Mouse (Mus musculus) intestine, embryonic 16.5 days (tissue): ENCODE data around the gene Eng. TPM values are rescaled to one million over a fixed set of nuclear protein-coding genes. Genes with fewer than 3 reads are reported as not detected.

Source experiments
- ATAC-seq: fragments of 200-750 bp; cut with Nextera tagmentation; 2 replicates; pipeline ENCODE4 v1.8.0; 2017; ENCODE audit warnings: moderate TSS enrichment, moderate library complexity
- H3K27ac ChIP-seq: fragments of 300-500 bp; sonication (generic); 2 replicates; pipeline ENCODE4 v1.5.1; 2014; ENCODE audit warnings: mild to moderate bottlenecking, low read length
- H3K27me3 ChIP-seq: fragments of 300-500 bp; sonication (generic); replicated peaks from 2 replicates; pipeline ENCODE4 v1.6.1; 2014; ENCODE audit warnings: low read length, control low read depth, mixed read lengths; ENCODE audit not compliant: control insufficient read depth, insufficient read depth
- H3K36me3 ChIP-seq: fragments of 300-500 bp; sonication (generic); 2 replicates; pipeline ENCODE4 v1.6.1; 2014; ENCODE audit warnings: low read length, control low read depth; ENCODE audit not compliant: control insufficient read depth, insufficient read depth
- H3K4me1 ChIP-seq: fragments of 300-500 bp; sonication (generic); 2 replicates; pipeline ENCODE4 v1.6.1; 2014; ENCODE audit warnings: low read length, control low read depth, mixed read lengths; ENCODE audit not compliant: control insufficient read depth, insufficient read depth
- H3K4me2 ChIP-seq: fragments of 300-500 bp; sonication (generic); 2 replicates; pipeline ENCODE4 v1.6.1; 2014; ENCODE audit warnings: low read depth, low read length, control low read depth
- H3K4me3 ChIP-seq: fragments of 300-500 bp; sonication (generic); 2 replicates; pipeline ENCODE4 v1.5.1; 2014; ENCODE audit warnings: mild to moderate bottlenecking, low read length
- H3K9ac ChIP-seq: fragments of 300-500 bp; sonication (generic); 2 replicates; pipeline ENCODE4 v1.6.1; 2014; ENCODE audit warnings: low read depth, low read length
- H3K9me3 ChIP-seq: fragments of 300-500 bp; sonication (generic); 2 replicates; pipeline ENCODE4 v1.6.1; 2016; ENCODE audit warnings: low read length, control low read depth; ENCODE audit not compliant: control insufficient read depth
- WGBS: fragments of 180-500 bp; shearing (Covaris S2); extraction: QIAGEN DNeasy Blood & Tissue Kit; methylation state at CpG from one replicate; pipeline ENCODE4 v1.1.7; 2014; 5-methylcytosine and 5-hydroxymethylcytosine counted together
- polyA plus RNA-seq: library from polyadenylated mRNA; unstranded; fragments of >200 nt; fragmentation: Nextera tagmentation; extraction: Ambion mirVana; gene quantifications from 2 replicates; pipeline ENCODE4 v1.2.1, GENCODE M21; 2015

The Eng gene
- polyA plus RNA-seq, 1 experiment from 2014 or later = 66.8 TPM

GRCm38 (mm10) chr2:32714117-32714986 lies 68.0 kb downstream of the Eng start:
- Histone ChIP-seq H3K9me3 (no peaks in the 10 kb centered on the region), H3K4me2 (no peak overlapping the region), H3K4me1 (peaks cover 25% of the 10 kb centered on the region), H3K27me3 (no peaks in the 10 kb centered on the region), H3K9ac (peak overlapping the region; percentile 85), H3K36me3 (peaks cover 6% of the 10 kb centered on the region), H3K27ac (peak overlapping the region; percentile 81), H3K4me3 (no peak overlapping the region)
- 45% methylated on average over 11 of the region's 11 CpGs for WGBS
- ATAC-seq = no peak

GRCm38 (mm10) chr2:32714987-32715425 lies 68.6 kb downstream of the Eng start:
- no peak overlapping the region for H3K4me3 ChIP-seq
- 0 out of 2 replicates have a peak, but pooled peaks have one; percentile 13 for ATAC-seq
- peak overlapping the region; percentile 29; the same call in 1 of the 2 replicates for H3K9ac ChIP-seq

GRCm38 (mm10) chr2:32718761-32719160 lies 72.4 kb downstream of the Eng start:
- H3K27ac ChIP-seq = no peak overlapping the region; the same call in 1 of the 2 replicates
- ATAC-seq = no peak
- H3K4me2 ChIP-seq = no peak overlapping the region
- no peaks in the 10 kb centered on the region for H3K36me3 ChIP-seq
- no peak overlapping the region for H3K4me3 ChIP-seq
- peaks cover 28% of the 10 kb centered on the region for H3K4me1 ChIP-seq
- WGBS = 62% methylated on average over 9 of the region's 9 CpGs
- no peak overlapping the region for H3K9ac ChIP-seq
- H3K27me3 ChIP-seq = no peaks in the 10 kb centered on the region
- no peaks in the 10 kb centered on the region for H3K9me3 ChIP-seq

More at GRCm38 (mm10) chr2:32714987-32715425, 68.6 kb downstream of the Eng start:
- Histone ChIP-seq H3K4me2 (no peak overlapping the region), H3K36me3 (no peaks in the 10 kb centered on the region), H3K4me1 (peaks cover 25% of the 10 kb centered on the region), H3K27me3 (no peaks in the 10 kb centered on the region), H3K9me3 (no peaks in the 10 kb centered on the region), H3K27ac (peak overlapping the region; percentile 81)
- 37% methylated on average over 4 of the region's 4 CpGs for WGBS

- H3K4me1 ChIP-seq = peaks cover 17% of the 10 kb centered on the region
- H3K27ac ChIP-seq = no peak overlapping the region
- ATAC-seq = no peak
These were observed 73.7 kb downstream of the Eng start for GRCm38 (mm10) chr2:32720053-32720452.

GRCm38 (mm10) chr2:32720681-32721229 lies 74.4 kb downstream of the Eng start, which contains the start of gene Sh2d3c:
Gene Sh2d3c (plus strand): TSS chr2:32721055.
- ATAC-seq = peak; percentile 22; the same call in 1 of the 2 replicates
- no peaks in the 10 kb centered on the region for H3K9me3 ChIP-seq
- H3K4me2 ChIP-seq = peak within 1 kb of the TSS; percentile 36
- WGBS = 33% methylated on average over 8 of the region's 8 CpGs
- peak within 1 kb of the TSS; percentile 15 for H3K4me3 ChIP-seq
- H3K36me3 ChIP-seq = no peaks in the 10 kb centered on the region
- peak within 1 kb of the TSS; percentile 24; the same call in 1 of the 2 replicates for H3K27ac ChIP-seq
- H3K4me1 ChIP-seq = peaks cover 18% of the 10 kb centered on the region
- no peaks in the 10 kb centered on the region for H3K27me3 ChIP-seq
- peak within 1 kb of the TSS; percentile 56; the same call in 1 of the 2 replicates for H3K9ac ChIP-seq

More at GRCm38 (mm10) chr2:32720053-32720452, 73.7 kb downstream of the Eng start:
- Histone ChIP-seq H3K27me3 (no peaks in the 10 kb centered on the region), H3K9me3 (no peaks in the 10 kb centered on the region), H3K4me3 (no peak overlapping the region), H3K36me3 (no peaks in the 10 kb centered on the region), H3K9ac (no peak overlapping the region), H3K4me2 (no peak overlapping the region)
- 94% methylated on average over 3 of the region's 3 CpGs for WGBS

- H3K27ac ChIP-seq = no peak overlapping the region
- H3K9ac ChIP-seq = peak overlapping the region; percentile 56; the same call in 1 of the 2 replicates
These were observed 75.7 kb downstream of the Eng start for GRCm38 (mm10) chr2:32722046-32722445.

GRCm38 (mm10) chr2:32722581-32722980 lies 76.2 kb downstream of the Eng start:
- no peaks in the 10 kb centered on the region for H3K27me3 ChIP-seq
- no peaks in the 10 kb centered on the region for H3K9me3 ChIP-seq
- 65% methylated on average over 3 of the region's 3 CpGs for WGBS
- no peaks in the 10 kb centered on the region for H3K36me3 ChIP-seq
- H3K4me1 ChIP-seq = peaks cover 18% of the 10 kb centered on the region
- ATAC-seq = no peak
- H3K4me3 ChIP-seq = no peak overlapping the region
- H3K9ac ChIP-seq = no peak overlapping the region
- no peak overlapping the region for H3K27ac ChIP-seq
- peak overlapping the region; percentile 36; the same call in 1 of the 2 replicates for H3K4me2 ChIP-seq

More at GRCm38 (mm10) chr2:32722046-32722445, 75.7 kb downstream of the Eng start:
- no peaks in the 10 kb centered on the region for H3K9me3 ChIP-seq
- peak overlapping the region; percentile 15; the same call in 1 of the 2 replicates for H3K4me3 ChIP-seq
- H3K27me3 ChIP-seq = no peaks in the 10 kb centered on the region
- H3K4me1 ChIP-seq = peaks cover 18% of the 10 kb centered on the region
- H3K4me2 ChIP-seq = peak overlapping the region; percentile 36
- no peaks in the 10 kb centered on the region for H3K36me3 ChIP-seq
- ATAC-seq = peak; percentile 34; the same call in 1 of the 2 replicates
- WGBS = 45% methylated on average over 6 of the region's 6 CpGs

- Histone ChIP-seq H3K4me2 (no peak overlapping the region), H3K9me3 (no peaks in the 10 kb centered on the region), H3K27ac (no peak overlapping the region), H3K27me3 (no peaks in the 10 kb centered on the region), H3K4me1 (peaks cover 25% of the 10 kb centered on the region), H3K9ac (no peak overlapping the region), H3K36me3 (no peaks in the 10 kb centered on the region), H3K4me3 (no peak overlapping the region)
- ATAC-seq = no peak
- 84% methylated on average over 4 of the region's 4 CpGs for WGBS
These were observed 77.8 kb downstream of the Eng start for GRCm38 (mm10) chr2:32724149-32724548.
